Mouse (Mus musculus) forebrain, embryonic 11.5 days (tissue): ENCODE data around the gene Arl5b. TPM values are rescaled to one million over a fixed set of nuclear protein-coding genes. Genes with fewer than 3 reads are reported as not detected.

ENCODE experiments used
- ATAC-seq: fragments of 200-750 bp; cut with Nextera tagmentation; replicated peaks from 2 replicates; pipeline ENCODE4 v1.8.0; 2017; ENCODE audit warnings: moderate TSS enrichment; ENCODE audit not compliant: low FRiP score
- DNase-seq: peaks from one replicate; pipeline ENCODE4 v3.0.0-alpha.2; 2017; ENCODE audit warnings: low spot score
- H3K27ac ChIP-seq: fragments of 300-500 bp; sonication (generic); 2 replicates; pipeline ENCODE4 v1.5.1; 2014; ENCODE audit warnings: low read depth, low read length
- H3K27me3 ChIP-seq: fragments of 300-500 bp; sonication (generic); 2 replicates; pipeline ENCODE4 v1.6.1; 2014; ENCODE audit warnings: mild to moderate bottlenecking, low read length, mixed read lengths; ENCODE audit not compliant: control insufficient read depth, insufficient read depth
- H3K36me3 ChIP-seq: fragments of 300-500 bp; sonication (generic); 2 replicates; pipeline ENCODE4 v1.6.1; 2014; ENCODE audit warnings: mild to moderate bottlenecking, low read length, moderate library complexity, mixed read lengths; ENCODE audit not compliant: control insufficient read depth, insufficient read depth
- H3K4me1 ChIP-seq: fragments of 300-500 bp; sonication (generic); replicated peaks from 2 replicates; pipeline ENCODE4 v1.6.1; 2014; ENCODE audit warnings: low read length, mixed read lengths; ENCODE audit not compliant: control insufficient read depth, insufficient read depth
- H3K4me2 ChIP-seq: fragments of 300-500 bp; sonication (generic); 2 replicates; pipeline ENCODE4 v1.6.1; 2014; ENCODE audit warnings: low read depth, mild to moderate bottlenecking, low read length, moderate library complexity, mixed read lengths; ENCODE audit not compliant: severe bottlenecking
- H3K4me3 ChIP-seq: fragments of 300-500 bp; sonication (generic); 2 replicates; pipeline ENCODE4 v1.5.1; 2014; ENCODE audit warnings: low read depth, low read length
- H3K9ac ChIP-seq: fragments of 300-500 bp; sonication (generic); 2 replicates; pipeline ENCODE4 v1.6.1; 2014; ENCODE audit warnings: low read length
- H3K9me3 ChIP-seq: fragments of 300-500 bp; sonication (generic); 2 replicates; pipeline ENCODE4 v1.6.1; 2016; ENCODE audit warnings: low read length, mixed read lengths; ENCODE audit not compliant: control insufficient read depth
- WGBS: fragments of 180-500 bp; shearing (Covaris S2); extraction: QIAGEN DNeasy Blood & Tissue Kit; methylation state at CpG from one replicate; pipeline ENCODE4 v1.1.7; 2014; 5-methylcytosine and 5-hydroxymethylcytosine counted together
- polyA plus RNA-seq: library from polyadenylated mRNA; unstranded; fragments of >200 nt; fragmentation: Nextera tagmentation; extraction: Ambion mirVana; gene quantifications from 2 replicates; pipeline ENCODE4 v1.2.1, GENCODE M21; 2014

Gene Arl5b
- polyA plus RNA-seq, 1 experiment from 2014 or later = 53.7 TPM

DNA sequence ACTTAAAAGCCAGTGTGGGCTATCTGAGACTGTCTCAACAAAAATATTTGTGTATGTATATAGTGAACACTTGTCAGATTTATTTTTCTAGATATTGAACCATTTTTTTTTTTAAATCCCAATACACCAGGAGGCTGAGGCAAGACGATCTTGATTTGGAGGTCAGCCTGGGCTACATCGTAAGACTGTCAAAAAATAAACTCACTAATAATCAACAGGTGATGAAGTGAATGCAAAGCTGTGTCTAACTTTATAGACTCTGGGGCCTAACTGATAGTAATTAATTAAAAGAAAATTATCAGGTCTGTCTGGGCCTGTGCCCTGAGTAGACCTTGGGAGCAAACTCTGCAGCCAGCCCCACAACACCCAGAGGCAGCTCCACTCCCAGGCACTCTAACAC is 34.5 kb downstream of the Arl5b start:
- H3K4me3 ChIP-seq = no peak overlapping the region
- no peak overlapping the region for H3K9ac ChIP-seq
- no peak overlapping the region for H3K27ac ChIP-seq
- H3K27me3 ChIP-seq = no peaks in the 10 kb centered on the region
- H3K9me3 ChIP-seq = no peaks in the 10 kb centered on the region
- no peak for DNase-seq
- H3K36me3 ChIP-seq = no peaks in the 10 kb centered on the region; the same call in 1 of the 2 replicates
- H3K4me2 ChIP-seq = no peak overlapping the region
- no peaks in the 10 kb centered on the region for H3K4me1 ChIP-seq
- 99% methylated on average over 2 of the region's 2 CpGs for WGBS
- ATAC-seq = no peak

- Histone ChIP-seq H3K4me3 (no peak overlapping the region), H3K27me3 (no peaks in the 10 kb centered on the region), H3K4me1 (no peaks in the 10 kb centered on the region), H3K9ac (no peak overlapping the region), H3K27ac (no peak overlapping the region), H3K9me3 (no peaks in the 10 kb centered on the region), H3K4me2 (no peak overlapping the region), H3K36me3 (no peaks in the 10 kb centered on the region; the same call in 1 of the 2 replicates)
- ATAC-seq (no peak), DNase-seq (no peak)
- 86% methylated on average over 1 of the region's 1 CpGs for whole genome bisulfite sequencing
Observed at GRCm38 (mm10) chr2:15087308-15087707, 38.1 kb downstream of the Arl5b start.

- no peak overlapping the region for H3K27ac ChIP-seq
- no peak overlapping the region for H3K4me2 ChIP-seq
- no peak overlapping the region for H3K9ac ChIP-seq
- H3K4me1 ChIP-seq = no peaks in the 10 kb centered on the region
- 67% methylated on average over 3 of the region's 3 CpGs for WGBS
- DNase-seq = no peak
- H3K27me3 ChIP-seq = no peaks in the 10 kb centered on the region
- H3K9me3 ChIP-seq = no peaks in the 10 kb centered on the region
- ATAC-seq = no peak
- H3K4me3 ChIP-seq = no peak overlapping the region
- no peaks in the 10 kb centered on the region for H3K36me3 ChIP-seq
Observed at GRCm38 (mm10) chr2:15096514-15097090, 47.4 kb downstream of the Arl5b start.

DNA sequence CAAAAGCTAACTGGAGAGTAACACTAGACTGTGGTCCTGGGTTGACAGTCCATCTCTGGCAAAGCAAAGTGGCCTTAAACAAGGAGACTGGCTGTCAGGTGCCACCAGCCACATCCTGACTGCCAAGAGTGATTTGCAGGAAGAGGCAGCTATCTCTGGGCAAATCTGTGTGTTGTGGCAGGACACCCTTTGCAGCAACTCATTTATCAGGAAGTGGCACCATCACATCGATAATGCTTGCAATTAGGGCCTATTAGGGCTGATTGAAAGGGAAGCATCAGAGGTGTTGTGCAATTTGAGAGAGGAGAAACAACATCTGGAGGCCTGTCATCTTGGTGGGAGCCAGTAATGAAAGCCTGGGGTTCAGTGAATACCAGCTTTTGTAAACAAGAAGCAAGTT is 55.2 kb downstream of the Arl5b start:
- Histone ChIP-seq H3K27me3 (no peaks in the 10 kb centered on the region), H3K9me3 (no peaks in the 10 kb centered on the region), H3K4me3 (no peak overlapping the region), H3K9ac (no peak overlapping the region), H3K4me2 (no peak overlapping the region), H3K27ac (no peak overlapping the region), H3K36me3 (no peaks in the 10 kb centered on the region), H3K4me1 (no peaks in the 10 kb centered on the region)
- ATAC-seq = no peak
- DNase-seq = no peak
- WGBS = 81% methylated on average over 1 of the region's 1 CpGs

- Histone ChIP-seq H3K4me1 (no peaks in the 10 kb centered on the region), H3K36me3 (no peaks in the 10 kb centered on the region), H3K4me2 (no peak overlapping the region), H3K27ac (no peak overlapping the region), H3K9me3 (no peaks in the 10 kb centered on the region), H3K27me3 (no peaks in the 10 kb centered on the region), H3K4me3 (no peak overlapping the region), H3K9ac (no peak overlapping the region)
- 80% methylated on average over 2 of the region's 2 CpGs for WGBS
- ATAC-seq = no peak
- DNase-seq = no peak
Observed at GRCm38 (mm10) chr2:15111290-15111689, 62.1 kb downstream of the Arl5b start.

DNA sequence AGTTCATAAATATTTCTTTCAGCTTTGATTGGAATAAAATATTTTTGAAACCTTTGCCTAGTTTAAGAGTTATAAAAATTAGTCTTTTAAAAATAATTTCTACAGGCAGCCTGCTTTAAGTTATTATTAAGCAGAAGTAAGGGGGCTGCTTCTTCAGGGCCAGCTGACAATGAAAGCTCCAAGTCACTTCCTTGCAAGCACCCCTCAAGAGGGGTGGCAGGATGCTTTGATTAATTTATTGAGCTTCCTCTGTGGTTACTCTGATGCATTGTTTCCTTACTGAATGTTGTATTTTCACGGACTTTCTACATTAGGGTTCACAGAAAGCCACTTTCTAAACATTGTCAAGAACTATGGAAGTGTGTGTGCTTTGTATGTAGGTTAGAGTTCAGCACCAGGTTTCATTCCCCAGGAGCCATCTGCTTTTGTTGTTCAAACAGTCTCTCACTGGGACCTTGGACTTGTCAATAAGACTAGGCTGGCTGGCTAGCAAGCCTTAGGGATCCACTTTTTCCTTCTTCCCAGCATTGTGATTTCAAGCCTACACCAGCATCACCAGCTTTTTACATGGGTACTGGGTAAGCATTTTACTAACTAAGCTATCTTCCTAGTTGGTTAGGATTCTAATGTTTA is 62.7 kb downstream of the Arl5b start:
- ATAC-seq = no peak
- no peak overlapping the region for H3K27ac ChIP-seq
- H3K4me3 ChIP-seq = no peak overlapping the region
- WGBS = 72% methylated on average over 1 of the region's 1 CpGs
- no peak overlapping the region for H3K9ac ChIP-seq
- H3K36me3 ChIP-seq = no peaks in the 10 kb centered on the region
- H3K27me3 ChIP-seq = no peaks in the 10 kb centered on the region
- H3K4me1 ChIP-seq = no peaks in the 10 kb centered on the region
- H3K9me3 ChIP-seq = no peaks in the 10 kb centered on the region
- DNase-seq = no peak
- no peak overlapping the region for H3K4me2 ChIP-seq

DNA sequence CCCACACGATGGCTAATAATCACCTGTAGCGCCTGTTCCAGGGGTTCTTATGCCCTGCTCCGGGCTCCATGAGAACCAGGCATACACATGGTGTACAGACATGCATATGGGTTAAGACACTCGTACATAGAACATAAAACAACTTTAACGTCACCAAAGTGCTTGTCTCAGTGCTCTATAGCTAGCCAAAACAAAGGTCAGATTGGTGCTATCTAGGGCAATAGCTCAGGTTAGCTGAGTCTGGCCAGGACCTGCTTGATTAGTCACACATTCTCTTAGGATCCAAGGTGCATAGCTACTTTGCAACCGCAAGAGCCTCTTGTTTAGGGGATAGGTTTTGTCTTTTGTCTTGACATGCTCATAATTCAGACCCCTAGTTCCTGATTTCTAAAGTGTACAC is 63.5 kb downstream of the Arl5b start:
- Histone ChIP-seq H3K27me3 (no peaks in the 10 kb centered on the region), H3K27ac (no peak overlapping the region), H3K4me2 (no peak overlapping the region), H3K4me3 (no peak overlapping the region), H3K4me1 (no peaks in the 10 kb centered on the region), H3K36me3 (no peaks in the 10 kb centered on the region), H3K9ac (no peak overlapping the region), H3K9me3 (no peaks in the 10 kb centered on the region)
- 87% methylated on average over 6 of the region's 6 CpGs for WGBS
- ATAC-seq (no peak), DNase-seq (no peak)

DNA sequence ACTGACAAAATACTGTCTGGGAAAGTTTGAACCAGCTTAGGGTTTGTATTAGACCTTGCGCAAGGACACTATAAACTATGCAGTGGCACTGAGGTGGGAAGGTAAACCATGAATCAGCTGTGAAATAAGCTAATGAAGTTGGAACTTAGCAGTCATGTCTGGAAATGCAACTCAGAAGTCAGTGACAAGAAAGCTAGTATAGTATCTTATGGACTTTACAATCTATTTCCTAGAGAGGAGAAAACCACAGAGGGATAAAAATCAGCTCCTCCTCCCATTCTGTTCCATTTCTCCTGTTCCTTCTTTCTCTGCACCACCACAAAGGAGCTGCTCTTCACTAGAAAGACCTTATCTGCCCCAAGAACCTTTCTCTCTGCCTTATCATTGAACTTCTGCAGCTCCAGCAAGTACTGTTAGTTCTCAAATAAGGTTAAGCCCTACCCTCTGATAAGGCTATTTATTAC is 72.1 kb downstream of the Arl5b start:
- Histone ChIP-seq H3K9ac (no peak overlapping the region), H3K4me1 (no peaks in the 10 kb centered on the region), H3K4me3 (no peak overlapping the region), H3K9me3 (no peaks in the 10 kb centered on the region), H3K4me2 (no peak overlapping the region), H3K27me3 (no peaks in the 10 kb centered on the region), H3K36me3 (no peaks in the 10 kb centered on the region), H3K27ac (no peak overlapping the region)
- no peak for DNase-seq
- WGBS = 100% methylated on average over 1 of the region's 1 CpGs
- ATAC-seq = no peak
